In the genomic region with DNA sequence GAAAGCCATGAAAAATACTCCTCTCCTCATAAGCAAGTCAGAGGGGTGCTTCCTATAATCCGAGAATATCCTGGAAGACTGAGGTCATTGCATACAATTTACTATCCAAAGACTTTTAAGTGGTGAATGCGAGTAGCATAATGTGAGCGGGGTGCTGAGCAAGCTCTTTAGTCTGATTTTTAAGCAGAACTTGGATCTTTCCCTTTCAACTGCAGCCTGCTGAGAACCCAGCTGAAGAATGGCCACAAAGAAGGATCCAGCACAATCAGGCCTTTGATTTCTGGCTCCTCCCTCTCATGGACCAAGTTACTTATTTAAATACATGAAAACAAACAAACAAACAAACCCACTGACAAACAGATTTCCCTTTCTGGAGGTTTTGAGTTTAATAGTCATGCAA, we compare ENCODE assay signal across 13 mouse cellular contexts. TPM values are rescaled to one million over a fixed set of nuclear protein-coding genes. Genes with fewer than 3 reads are reported as not detected.
DNase-seq lines count a peak whose midpoint lies in the region; ATAC-seq lines count a peak whose summit lies in the region.
"Had no signal": no experiment of that assay in that cellular context is flagged by ENCODE, and none has a peak within 500 bp of the region (broad histone marks: within the 10 kb centered on the region; RNA-seq: fewer than 3 reads in every experiment).

No protein-coding gene starts in this region.

- peak overlapping the region; percentile 57 for H3K4me2 ChIP-seq in midbrain, embryonic 16.5 days (ENCODE audit: low read length)

- peak overlapping the region; percentile 92 for H3K9ac ChIP-seq in midbrain, embryonic 16.5 days (ENCODE audit: low read depth, low read length)

- H3K4me1 ChIP-seq in hindbrain, embryonic 10.5 days (replicated peaks) = peaks cover 8% of the 10 kb centered on the region; the same call in 1 of the 2 replicates
- H3K4me1 ChIP-seq in midbrain, embryonic 16.5 days (ENCODE audit: control insufficient read depth, insufficient read depth, low read length) = peaks cover 17% of the 10 kb centered on the region

- peak overlapping the region; percentile 65; the same call in 1 of the 2 replicates for H3K4me3 ChIP-seq in hindbrain, embryonic 10.5 days
- H3K4me3 ChIP-seq in midbrain, embryonic 16.5 days (ENCODE audit: low read depth, low read length) = peak overlapping the region; percentile 88

- 0 out of 2 replicates have a peak, but pooled peaks have one; percentile 3 for ATAC-seq in midbrain, embryonic 16.5 days
- no peak for ATAC-seq in activated CD4-positive, CD25-positive, alpha-beta regulatory T cell, adult 4 months
- ATAC-seq: Patski had no signal

- no peak overlapping the region; the same call in 1 of the 2 replicates for H3K27ac ChIP-seq in hindbrain, embryonic 10.5 days
- peak overlapping the region; percentile 94 for H3K27ac ChIP-seq in midbrain, embryonic 16.5 days (ENCODE audit: low read length)
- H3K27ac ChIP-seq: kidney, postnatal 0 days had no signal

- no peaks in the 10 kb centered on the region for H3K36me3 ChIP-seq in hindbrain, embryonic 10.5 days
- peaks cover 6% of the 10 kb centered on the region; the same call in 1 of the 2 replicates for H3K36me3 ChIP-seq in midbrain, embryonic 16.5 days (ENCODE audit: control insufficient read depth, insufficient read depth, low read length)

- DNase-seq in layer of hippocampus, adult 9-11 months = peak; percentile 39
- no peak for DNase-seq in layer of hippocampus, adult 9-10 months (ENCODE audit: low spot score)
- DNase-seq in cerebellum, postnatal 25 days = peak; percentile 22 to 31
- no peak for DNase-seq in hindbrain, embryonic 10.5 days (ENCODE audit: low spot score)
- no peak for DNase-seq in ovary, postnatal 14 days (ENCODE audit: low spot score)
- DNase-seq in lung, postnatal 25 days (ENCODE audit: low spot score) = no peak
- DNase-seq: adrenal gland, postnatal 10 days; lung, adult 18-20 months had no signal

- no peaks in the 10 kb centered on the region for H3K27me3 ChIP-seq in hindbrain, embryonic 10.5 days (ENCODE audit: insufficient read depth, poor library complexity, severe bottlenecking)
- no peaks in the 10 kb centered on the region for H3K27me3 ChIP-seq in midbrain, embryonic 16.5 days (ENCODE audit: control insufficient read depth, insufficient read depth, low read depth, low read length)
- H3K27me3 ChIP-seq: CH12.LX had no signal

- peaks cover 8% of the 10 kb centered on the region; the same call in 1 of the 2 replicates for H3K9me3 ChIP-seq in hindbrain, embryonic 10.5 days
- H3K9me3 ChIP-seq in midbrain, embryonic 16.5 days (replicated peaks; ENCODE audit: control insufficient read depth, low read length, poor library complexity, severe bottlenecking) = peaks cover 4% of the 10 kb centered on the region; the same call in 1 of the 2 replicates

- WGBS in hindbrain, embryonic 10.5 days = 70% methylated on average over 3 of the region's 3 CpGs
- 22% methylated on average over 3 of the region's 3 CpGs for WGBS in midbrain, embryonic 16.5 days

RNA-seq across cellular contexts. Expression of a gene that starts 0.9 kb away (rescaled TPM):
- polyA plus RNA-seq in hindbrain, embryonic 10.5 days (2016; fragmentation: Nextera tagmentation; extraction: Ambion mirVana) = 26.2 and 56.0 TPM in 2 replicates
- polyA plus RNA-seq in midbrain, embryonic 16.5 days (2015; fragmentation: Nextera tagmentation; extraction: Ambion mirVana) = 134 and 138 TPM in 2 replicates
- polyA plus RNA-seq in activated CD4-positive, CD25-positive, alpha-beta regulatory T cell, adult 4 months (2017; shearing (Covaris generic)) = not detected
- polyA plus RNA-seq: Patski had no signal

RNA-seq across cellular contexts. Expression of a gene that starts 59.2 kb away (rescaled TPM):
- polyA plus RNA-seq in hindbrain, embryonic 10.5 days (2016; fragmentation: Nextera tagmentation; extraction: Ambion mirVana) = 10.3 and 13.2 TPM in 2 replicates
- 31.7 and 33.9 TPM in 2 replicates for polyA plus RNA-seq in midbrain, embryonic 16.5 days (2015; fragmentation: Nextera tagmentation; extraction: Ambion mirVana)
- polyA plus RNA-seq in activated CD4-positive, CD25-positive, alpha-beta regulatory T cell, adult 4 months (2017; shearing (Covaris generic)) = 1 to 10 TPM; 3.8 to 5.4 TPM

Comparison
In these comparisons a context has a peak if more than half of its experiments do, and no peak if none do; other contexts are left out.
1. DNase-seq: peak in layer of hippocampus, adult 9-11 months (single experiment) and cerebellum, postnatal 25 days (2 of 2); none in layer of hippocampus, adult 9-10 months (single experiment), hindbrain, embryonic 10.5 days (single experiment), ovary, postnatal 14 days (single experiment) and lung, postnatal 25 days (single experiment).
2. RNA of a gene that starts 0.9 kb away (polyA plus RNA-seq): 134 to 138 TPM in midbrain, embryonic 16.5 days and 26.2 to 56.0 TPM in hindbrain, embryonic 10.5 days; not detected in activated CD4-positive, CD25-positive, alpha-beta regulatory T cell, adult 4 months; every median in the first group is over 10 times any median in the second.